Mouse (Mus musculus): ENCODE measurements around the gene Zg16.

DNA sequence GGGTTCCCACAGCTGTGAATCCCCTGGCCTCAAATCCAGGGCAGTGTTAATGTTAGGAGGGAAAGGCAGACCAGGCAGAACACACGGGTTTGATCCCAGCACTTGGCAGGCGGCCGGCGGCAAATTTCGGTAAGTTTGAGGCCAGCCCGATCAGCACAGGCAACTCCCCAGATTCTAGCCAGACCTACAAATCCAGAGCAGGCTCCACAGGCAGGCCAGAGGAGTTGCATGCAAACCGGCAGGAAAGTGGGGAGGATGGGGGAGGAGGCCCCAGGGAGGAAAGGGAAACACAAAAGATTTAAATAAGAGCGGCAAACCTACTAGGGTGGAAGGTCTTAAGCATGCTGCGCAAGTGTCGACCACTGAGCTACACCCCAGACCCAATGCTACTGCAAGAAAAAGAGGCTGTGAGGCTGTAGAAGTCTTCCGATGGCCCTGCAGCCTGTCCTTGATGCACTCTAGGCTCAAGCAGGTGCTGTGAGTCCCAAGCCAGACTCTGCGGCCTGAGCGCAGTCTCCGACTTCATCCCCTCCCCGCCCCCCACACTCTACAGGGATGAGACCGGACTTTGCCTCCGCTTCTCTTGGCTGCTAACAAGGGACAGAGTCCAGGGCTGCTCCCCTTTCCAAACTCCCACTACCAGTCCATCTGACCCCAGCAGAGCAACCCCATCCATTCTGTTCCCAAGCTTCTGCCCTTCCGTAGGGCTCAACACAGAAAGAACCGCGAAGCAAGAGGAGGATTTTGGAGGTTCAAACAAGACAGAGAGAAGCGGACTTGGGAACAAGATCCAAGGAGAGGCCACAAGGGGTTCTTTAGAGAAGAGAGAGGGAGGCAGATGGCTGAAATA lies 34.2 kb upstream of the Zg16 start:
- TF ChIP-seq EP300 (IDR thresholded peaks at IDR 0.05; ENCODE audit: low read depth) (no peak), CTCF (IDR thresholded peaks at IDR 0.05; ENCODE audit: low read depth) (no peak)

Measured in heart, postnatal 0 days (tissue).